Mouse (Mus musculus): ENCODE data around the gene Lrrc74b. TPM values are rescaled to one million over a fixed set of nuclear protein-coding genes. Genes with fewer than 3 reads are reported as not detected.
A peak's percentile ranks its signal among the peaks of the same experiment; 100 is the strongest.
"Not testable (repeated sequence)": the region's sequence is repeated elsewhere in the genome, so short reads cannot be mapped to it uniquely, and the experiment has no call there.

Gene Lrrc74b
- polyA plus RNA-seq, 2 experiments from 2014 or later = not detected

GRCm38 (mm10) chr16:17552837-17553236, 8.2 kb downstream of the Lrrc74b start:
- no peak for ATAC-seq

GRCm38 (mm10) chr16:17542632-17543031, 18.4 kb downstream of the Lrrc74b start:
- no peak for ATAC-seq

GRCm38 (mm10) chr16:17536584-17536983, 24.5 kb downstream of the Lrrc74b start:
- no peak for ATAC-seq

GRCm38 (mm10) chr16:17532676-17533329, 28.2 kb downstream of the Lrrc74b start:
- ATAC-seq = no peak

- ATAC-seq = no peak
These were observed 28.8 kb downstream of the Lrrc74b start for GRCm38 (mm10) chr16:17532271-17532670.

- peak; percentile 90 for ATAC-seq
These were observed 30.3 kb downstream of the Lrrc74b start, which contains the start of gene Thap7 for GRCm38 (mm10) chr16:17530640-17531288. TSS of gene Thap7 (minus strand) at chr16:17531136.

- no peak for ATAC-seq
These were observed 31.0 kb downstream of the Lrrc74b start for GRCm38 (mm10) chr16:17529981-17530586.

- ATAC-seq = no peak
These were observed 32.8 kb downstream of the Lrrc74b start for GRCm38 (mm10) chr16:17528276-17528675.

GRCm38 (mm10) chr16:17527606-17528005, 33.4 kb downstream of the Lrrc74b start:
- no peak for ATAC-seq

GRCm38 (mm10) chr16:17526223-17526622, 34.8 kb downstream of the Lrrc74b start:
- no peak for ATAC-seq

- ATAC-seq = no peak
These were observed 35.5 kb downstream of the Lrrc74b start for GRCm38 (mm10) chr16:17525524-17525923.

GRCm38 (mm10) chr16:17524156-17524555, 36.9 kb downstream of the Lrrc74b start:
- ATAC-seq = no peak

GRCm38 (mm10) chr16:17518910-17519309, 42.1 kb downstream of the Lrrc74b start:
- ATAC-seq = no peak

GRCm38 (mm10) chr16:17511431-17511830, 49.6 kb downstream of the Lrrc74b start:
- no peak for ATAC-seq

- no peak for ATAC-seq
These were observed 50.4 kb downstream of the Lrrc74b start for GRCm38 (mm10) chr16:17510686-17511085.

- no peak for ATAC-seq
These were observed 50.9 kb downstream of the Lrrc74b start for GRCm38 (mm10) chr16:17510143-17510542.

- ATAC-seq = peak; percentile 5
These were observed 51.8 kb downstream of the Lrrc74b start for GRCm38 (mm10) chr16:17509240-17509597.

- ATAC-seq = peak; percentile 98
These were observed 52.4 kb downstream of the Lrrc74b start, which contains the start of gene Lztr1 for GRCm38 (mm10) chr16:17508546-17509239. TSS of gene Lztr1 (plus strand) at chr16:17508688.

GRCm38 (mm10) chr16:17508031-17508430, 53.0 kb downstream of the Lrrc74b start:
- not testable (repeated sequence) for ATAC-seq

GRCm38 (mm10) chr16:17507018-17507552, 54.0 kb downstream of the Lrrc74b start:
- no peak for ATAC-seq

- no peak for ATAC-seq
These were observed 58.4 kb downstream of the Lrrc74b start for GRCm38 (mm10) chr16:17502681-17503080.

GRCm38 (mm10) chr16:17499249-17499883, 61.7 kb downstream of the Lrrc74b start:
- no peak for ATAC-seq
